Mouse (Mus musculus) right cerebral cortex, postnatal 14 days (tissue): ENCODE measurements around the gene Als2cl.

Experiments used
- DNase-seq: peaks from one replicate; pipeline ENCODE4 v3.0.0; 2022

Gene Als2cl

DNA sequence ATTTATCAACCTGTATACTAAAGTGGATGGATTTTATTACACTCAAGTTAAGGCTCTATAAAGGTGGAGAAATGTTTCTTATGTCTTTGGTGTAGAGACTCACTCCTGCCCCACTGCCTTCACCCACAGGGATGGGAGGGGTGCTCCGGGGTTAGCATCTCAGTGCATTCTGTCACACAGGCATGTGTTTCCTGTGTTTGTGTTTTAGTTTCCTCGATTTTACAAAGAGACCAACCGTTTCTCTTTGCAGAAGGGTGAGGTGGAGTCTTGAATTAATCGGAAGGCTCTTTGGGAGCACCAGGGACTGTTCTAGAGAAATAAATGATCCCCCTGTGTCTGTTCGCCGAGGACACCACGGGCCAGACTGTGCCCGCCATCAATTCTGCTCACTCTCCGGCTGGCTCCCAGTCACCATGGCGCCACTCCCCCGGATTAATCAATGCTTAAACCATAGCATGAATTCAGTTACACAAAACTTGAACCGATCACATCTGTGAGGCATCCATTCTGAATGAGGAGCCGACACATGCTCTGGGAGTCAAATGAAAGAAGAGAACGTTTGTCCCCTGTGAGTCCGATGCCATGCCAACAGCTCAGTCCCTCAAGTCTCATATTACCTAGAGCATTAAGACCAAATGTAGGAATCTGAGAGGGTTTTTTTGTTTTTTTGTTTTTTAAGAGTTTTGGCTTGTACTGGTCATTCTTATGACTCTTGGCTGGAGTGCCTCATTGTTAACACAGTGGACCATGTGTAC is 41.2 kb downstream of the Als2cl start:
- no peak for DNase-seq

- peak; percentile 79 for DNase-seq
Measured at GRCm38 (mm10) chr9:110922759-110923158, 43.1 kb downstream of the Als2cl start.

- no peak for DNase-seq
Measured at GRCm38 (mm10) chr9:110931573-110931972, 51.9 kb downstream of the Als2cl start.

- peak; percentile 38 for DNase-seq
Measured at GRCm38 (mm10) chr9:110933850-110934437, 54.3 kb downstream of the Als2cl start.

DNA sequence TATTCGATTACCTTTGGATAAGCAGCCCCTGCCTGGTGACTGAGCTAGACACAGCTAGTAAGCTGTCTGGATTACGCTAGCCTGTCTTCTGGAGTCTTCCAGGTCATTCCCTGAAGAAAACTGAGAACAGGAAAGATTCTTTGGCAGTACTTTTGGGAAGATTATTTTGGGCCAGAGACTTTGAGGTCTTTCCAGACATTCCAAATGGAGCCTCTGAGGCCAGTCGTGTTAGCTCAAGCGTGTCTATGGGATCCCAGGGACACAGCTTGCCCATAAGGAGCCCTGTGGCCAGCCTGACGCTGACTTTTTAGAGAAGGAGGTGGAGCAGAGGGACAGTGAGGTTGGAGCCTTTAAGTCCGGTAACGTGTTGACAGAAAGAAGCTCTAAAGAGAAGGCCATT is 56.3 kb downstream of the Als2cl start:
- DNase-seq = no peak

DNA sequence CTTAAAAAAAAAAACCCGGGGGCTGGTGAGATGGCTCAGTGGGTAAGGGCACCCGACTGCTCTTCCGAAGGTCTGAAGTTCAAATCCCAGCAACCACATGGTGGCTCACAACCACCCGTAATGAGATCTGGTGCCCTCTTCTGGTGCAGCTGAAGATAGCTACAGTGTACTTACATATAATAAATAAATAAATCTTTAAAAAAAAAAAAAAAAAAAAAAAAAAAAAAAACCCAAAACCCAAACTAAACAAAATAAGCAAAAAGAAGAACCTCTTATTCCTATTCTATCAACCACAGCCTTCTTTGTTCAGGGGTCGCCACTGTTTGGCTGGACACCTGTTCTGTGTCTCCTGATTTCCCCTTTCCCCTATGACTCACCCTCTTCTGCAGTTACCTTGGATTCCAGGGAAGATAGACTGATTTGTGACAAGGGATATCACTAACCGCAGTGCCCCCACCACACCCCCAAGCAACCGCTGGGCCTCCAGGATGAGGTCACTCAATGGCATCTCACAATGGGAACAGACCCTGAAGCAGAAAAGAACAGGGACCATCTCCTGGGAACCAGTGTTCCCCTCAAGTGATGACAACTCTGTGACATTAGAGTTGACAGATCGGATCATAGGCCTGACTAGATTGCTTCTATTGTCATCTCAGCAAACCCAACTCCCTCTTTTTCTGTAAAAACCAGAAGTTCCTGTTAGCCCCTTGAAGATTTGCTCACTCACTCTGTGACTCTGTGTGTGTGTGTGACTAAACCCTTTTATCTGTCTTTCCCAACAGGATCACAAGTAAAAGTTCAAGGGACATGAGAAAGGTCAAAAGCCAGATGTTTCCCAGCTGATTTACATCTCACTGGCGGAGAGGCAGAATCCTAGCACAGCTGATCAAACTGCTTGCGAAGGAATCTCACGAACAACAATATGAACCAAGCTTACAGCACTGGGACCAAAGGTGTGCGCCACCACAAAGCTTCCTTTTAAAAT is 58.1 kb downstream of the Als2cl start:
- no peak for DNase-seq

- no peak for DNase-seq
Measured at GRCm38 (mm10) chr9:110944265-110944664, 64.6 kb downstream of the Als2cl start.

GRCm38 (mm10) chr9:110945343-110945742 is 65.7 kb downstream of the Als2cl start:
- no peak for DNase-seq

DNA sequence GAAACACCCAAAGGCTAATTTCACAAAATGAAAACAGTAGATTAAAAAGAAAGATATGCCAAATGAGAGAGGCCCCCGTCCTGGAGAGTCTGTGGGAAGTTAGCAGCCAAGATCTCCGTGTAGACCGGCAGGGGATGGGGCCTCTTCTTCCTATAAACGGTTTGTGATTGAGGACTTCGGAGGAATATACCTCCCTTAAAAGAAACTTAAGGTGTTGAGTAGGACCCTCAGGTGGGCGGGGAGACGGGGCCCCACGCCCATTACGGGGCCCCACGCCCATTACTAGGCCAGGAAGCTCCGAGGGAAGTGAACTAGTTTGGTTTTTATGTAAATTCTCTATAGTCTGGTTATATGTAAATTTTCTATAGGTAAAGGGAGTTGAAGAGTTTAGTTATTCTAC is 66.3 kb downstream of the Als2cl start, which contains the start of gene Tdgf1:
Tdgf1 (minus strand) TSS at position 233 of the 400 bp plus-strand sequence.
- DNase-seq = no peak

DNA sequence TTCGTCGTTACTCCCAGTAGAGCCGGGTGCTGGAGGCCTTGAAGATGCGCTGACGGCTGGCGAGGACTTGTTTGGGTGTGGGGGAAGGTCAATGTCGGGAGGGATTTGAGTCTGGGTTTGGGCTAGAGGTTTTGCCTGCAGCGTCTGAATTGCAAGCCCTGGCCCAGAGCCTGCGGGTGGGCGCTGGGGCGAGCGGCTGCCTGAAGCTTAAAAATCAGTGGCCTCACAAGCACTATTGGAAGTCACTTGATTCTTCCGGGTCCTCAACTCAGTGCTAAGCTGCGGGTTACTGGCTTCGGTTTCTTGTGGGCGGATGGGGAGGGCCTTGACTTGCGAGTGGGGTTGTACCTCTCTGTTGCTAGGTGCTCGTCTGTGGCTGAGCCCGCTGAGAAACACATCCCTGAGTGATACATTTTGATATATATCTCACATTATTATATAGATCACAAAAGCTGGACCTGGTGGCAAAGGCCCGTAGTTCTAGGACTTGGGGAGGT is 66.9 kb downstream of the Als2cl start:
- DNase-seq = no peak

GRCm38 (mm10) chr9:110947261-110947661 is 67.6 kb downstream of the Als2cl start:
- no peak for DNase-seq

GRCm38 (mm10) chr9:110947900-110948299 is 68.2 kb downstream of the Als2cl start:
- no peak for DNase-seq

DNA sequence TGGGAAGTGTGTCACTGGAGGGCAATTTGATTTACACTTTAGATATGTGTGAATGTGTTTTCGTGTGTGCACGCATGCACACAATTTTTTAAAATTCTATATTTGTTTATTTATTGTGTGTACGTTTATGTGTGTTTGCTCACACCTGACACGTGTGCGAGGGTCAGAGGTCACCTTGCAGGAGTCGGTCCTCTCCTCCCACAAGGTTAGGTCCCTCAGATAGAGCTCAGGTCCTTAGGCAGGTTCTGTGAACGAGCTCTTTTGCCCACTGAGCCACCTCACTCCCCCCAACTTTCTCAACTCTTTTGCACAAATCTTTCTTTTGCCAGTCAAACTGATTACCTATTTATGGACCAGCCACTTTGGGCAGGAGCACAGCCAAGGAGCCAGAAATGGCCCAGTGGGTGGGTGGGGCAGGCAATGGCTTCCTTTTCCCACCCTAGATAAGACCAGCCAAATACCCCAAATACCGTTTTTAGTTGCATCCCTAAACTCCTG is 69.2 kb downstream of the Als2cl start:
- DNase-seq = no peak

GRCm38 (mm10) chr9:110950109-110950508 is 70.4 kb downstream of the Als2cl start:
- DNase-seq = no peak
